Mouse (Mus musculus) heart, postnatal 4 days (tissue): Measurements from ENCODE around the gene Olfr722. TPM values are rescaled to one million over a fixed set of nuclear protein-coding genes. Genes with fewer than 3 reads are reported as not detected.
"Not testable (repeated sequence)": the region's sequence is repeated elsewhere in the genome, so short reads cannot be mapped to it uniquely, and the experiment has no call there.

Experiments
- DNase-seq: peaks from one replicate; pipeline ENCODE4 v3.0.0; 2021
- total RNA-seq, 2 experiments: library from RNA; stranded (reverse); gene quantifications; 2 replicates each; pipeline ENCODE4 v1.2.3; 2021

The Olfr722 gene
- not detected for total RNA-seq

GRCm38 (mm10) chr14:49901899-49902298 lies at the start of gene Olfr722:
Gene Olfr722, minus strand, starts transcription at chr14:49901999.
- DNase-seq = no peak

- DNase-seq = not testable (repeated sequence)
Observed at GRCm38 (mm10) chr14:49931687-49932086, 29.9 kb upstream of the Olfr722 start, which contains the start of gene Olfr723. Gene Olfr723, minus strand, starts transcription at chr14:49931787.

GRCm38 (mm10) chr14:49860387-49860786 lies 41.4 kb downstream of the Olfr722 start:
- DNase-seq = no peak

Other genes with a start within 250 kb of the Olfr722 start
- 10 to 100 TPM in 1 of 2 experiments, 1 to 10 TPM in 1; 9.9 to 10.8 TPM for gene Armh4, start 118.6 kb downstream of the Olfr722 start, total RNA-seq
- gene Olfr723, start 29.8 kb upstream of the Olfr722 start, total RNA-seq = not detected
- not detected for gene Olfr724, start 61.3 kb upstream of the Olfr722 start, total RNA-seq
- gene Olfr725, start 138.4 kb upstream of the Olfr722 start, total RNA-seq = not detected
- gene Olfr726, start 189.0 kb upstream of the Olfr722 start, total RNA-seq = not detected
- gene Olfr727, start 221.2 kb upstream of the Olfr722 start, total RNA-seq = not detected
- gene Olfr728, start 240.7 kb upstream of the Olfr722 start, total RNA-seq = not detected